Mouse (Mus musculus) spleen, adult 18-20 months (tissue): ENCODE data around the gene Sorbs1.
"Not testable (repeated sequence)": the region's sequence is repeated elsewhere in the genome, so short reads cannot be mapped to it uniquely, and the experiment has no call there.

Experiments
- DNase-seq, 2 experiments: peaks; one replicate each; pipeline ENCODE4 v3.0.0; 2022; ENCODE audit warnings: mixed read lengths in 2 of 2

The Sorbs1 gene

DNA sequence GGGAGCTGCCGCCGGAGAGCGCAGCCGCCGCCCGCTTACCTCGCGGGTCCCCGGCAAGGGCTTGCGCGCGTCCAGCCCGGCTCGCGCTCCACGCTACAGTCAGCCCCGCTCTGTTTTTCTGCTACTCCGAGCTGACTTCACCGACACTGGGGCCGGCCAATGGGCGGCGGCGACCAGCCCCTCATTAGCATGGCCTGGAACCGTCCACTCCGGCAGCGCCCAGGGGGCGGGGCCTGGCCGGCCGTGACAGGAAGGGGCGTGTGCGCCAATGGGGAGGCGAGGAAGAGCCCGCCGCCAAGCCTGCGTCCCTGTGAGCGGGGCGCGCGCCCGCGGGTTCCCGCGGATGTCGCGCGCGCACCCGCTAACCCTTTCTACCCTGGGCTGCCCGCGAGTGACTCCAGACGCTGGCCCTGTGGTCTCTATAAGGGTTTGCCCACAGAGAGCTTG, at the start of gene Sorbs1:
Gene Sorbs1, minus strand, starts transcription at position 148 of the 447 bp plus-strand sequence.
- DNase-seq = peak; percentile 93 to 95

DNA sequence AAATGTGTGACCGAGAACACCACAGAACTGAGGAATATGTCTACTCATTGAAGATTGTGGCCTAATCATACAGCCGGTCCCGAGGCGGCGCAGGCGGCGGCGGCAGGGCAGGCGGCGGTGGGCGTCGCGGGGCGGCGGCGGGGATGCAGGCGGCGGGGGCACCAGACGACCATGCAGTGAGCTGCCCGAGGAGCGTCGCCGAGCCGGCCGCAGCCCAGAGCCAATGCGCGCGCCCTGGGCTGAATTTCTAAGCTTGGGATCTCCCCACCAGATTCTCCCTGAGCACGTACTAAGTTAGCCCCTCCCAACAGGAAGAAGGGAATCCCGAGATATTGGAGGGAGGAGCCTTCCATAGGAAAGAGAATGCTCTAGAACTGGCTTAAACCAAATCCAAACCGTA, 47.9 kb upstream of the Sorbs1 start:
- not testable (repeated sequence) for DNase-seq

DNA sequence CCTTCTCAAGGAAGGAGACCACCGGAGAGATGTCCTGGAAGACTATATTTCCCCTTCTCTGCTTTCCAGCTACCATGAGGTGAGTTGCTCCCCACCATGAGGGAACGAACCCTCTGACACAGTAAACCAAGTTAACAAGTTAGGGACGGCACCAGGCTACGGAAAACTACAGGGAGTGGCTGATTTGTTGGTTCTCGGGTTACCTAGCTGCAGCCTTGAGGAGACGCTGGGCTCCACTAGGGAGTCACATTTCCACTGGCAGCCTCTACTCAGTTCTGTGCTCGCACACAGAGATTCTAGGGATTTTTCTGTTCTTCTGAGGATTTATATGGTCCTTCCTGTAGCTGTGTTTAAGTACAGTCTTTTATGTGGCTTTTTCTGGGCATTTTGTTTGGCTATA, 42.5 kb upstream of the Sorbs1 start:
- DNase-seq = no peak

DNA sequence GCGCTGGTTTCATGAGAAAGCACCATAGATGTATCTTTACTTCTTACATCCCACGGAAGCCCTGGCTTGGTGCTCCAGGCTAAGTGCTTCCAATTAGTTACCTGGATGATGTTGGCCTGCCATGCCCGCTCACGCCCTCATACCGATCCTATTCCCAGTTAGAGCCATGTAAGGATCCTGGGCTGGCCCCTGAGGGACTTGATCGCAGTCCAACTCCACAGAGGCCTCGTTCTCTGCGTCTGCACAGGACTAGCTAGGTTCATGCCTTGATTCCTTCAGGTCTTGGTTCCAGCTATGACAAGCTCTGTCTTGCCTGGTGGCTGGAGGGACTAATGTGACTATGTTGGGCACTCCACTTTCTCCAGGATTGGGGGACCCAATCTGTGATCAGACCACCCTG, 41.6 kb upstream of the Sorbs1 start:
- no peak for DNase-seq

DNA sequence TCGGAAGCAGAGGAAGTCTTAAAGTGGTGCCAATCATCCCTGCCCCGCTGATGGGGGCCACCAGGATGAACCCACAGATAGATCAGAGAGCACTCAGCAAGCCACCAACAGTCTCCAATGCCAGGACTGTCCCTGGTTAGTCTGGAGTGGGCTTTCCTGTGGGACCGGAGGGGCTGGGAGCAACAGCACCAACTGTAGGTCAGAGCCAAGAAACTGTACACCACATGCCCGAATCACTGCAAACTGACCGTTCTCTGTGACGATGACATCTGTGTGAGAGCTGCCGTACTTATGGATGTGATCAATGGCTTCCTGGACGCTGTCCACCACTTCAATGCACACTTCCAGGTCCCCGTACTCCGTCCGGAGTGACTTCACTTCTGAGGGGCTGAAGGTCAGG, 40.8 kb upstream of the Sorbs1 start:
- no peak for DNase-seq

DNA sequence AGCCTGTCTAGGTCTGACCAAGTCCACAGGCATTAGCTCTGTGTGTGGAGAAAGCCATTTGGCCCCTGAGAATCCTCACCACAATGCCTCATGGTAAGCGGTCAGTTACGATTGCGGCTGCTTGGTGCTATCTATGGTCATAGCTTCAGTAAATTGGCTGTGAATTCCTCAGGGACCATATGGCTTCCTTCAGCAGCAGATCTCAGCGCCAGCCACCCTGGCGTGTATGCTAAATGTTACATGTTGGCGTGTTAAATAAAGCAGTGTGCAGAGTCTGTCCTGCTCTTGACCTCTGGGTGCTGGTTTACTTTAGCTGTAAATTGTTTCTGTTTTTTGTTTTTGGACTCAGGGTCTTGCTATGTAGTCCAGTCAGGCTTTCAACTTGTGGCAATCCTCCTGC, 40.3 kb upstream of the Sorbs1 start:
- no peak for DNase-seq

DNA sequence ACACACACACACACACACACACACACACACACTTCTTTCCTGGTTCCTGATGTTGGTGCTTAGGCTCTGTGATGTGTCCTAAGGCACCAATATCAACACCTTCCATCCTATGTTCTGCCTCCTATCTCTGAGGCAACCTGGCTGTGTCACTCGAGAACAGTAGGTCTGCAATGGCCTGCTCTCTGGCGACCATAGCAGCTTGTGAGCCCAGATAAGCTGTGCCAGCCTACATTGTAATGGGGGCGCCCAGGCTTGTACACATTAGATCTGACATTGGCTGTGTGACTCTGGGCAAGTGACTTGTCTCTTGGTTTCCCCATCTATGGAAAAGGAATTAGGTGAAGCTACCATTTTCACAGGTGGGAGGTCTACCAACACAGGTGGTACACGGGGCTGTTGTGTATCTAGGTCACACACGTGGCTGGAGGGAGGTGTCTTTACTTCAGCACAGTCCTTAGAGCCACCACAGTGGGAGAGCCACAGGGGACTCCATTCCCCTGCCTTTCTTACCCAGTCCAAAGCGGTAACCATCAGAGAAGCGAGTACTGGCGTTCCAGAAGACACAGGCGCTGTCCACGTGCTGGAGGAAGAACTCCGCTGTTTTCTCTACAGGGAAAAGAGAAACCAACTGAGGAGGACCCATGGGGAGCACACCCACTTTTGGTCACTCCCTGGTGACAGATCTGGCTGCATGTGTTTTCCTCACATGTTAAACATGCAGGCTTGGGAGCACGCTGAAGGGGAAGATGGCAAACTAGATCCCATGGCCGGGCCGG, 39.6 kb upstream of the Sorbs1 start:
- DNase-seq = no peak

DNA sequence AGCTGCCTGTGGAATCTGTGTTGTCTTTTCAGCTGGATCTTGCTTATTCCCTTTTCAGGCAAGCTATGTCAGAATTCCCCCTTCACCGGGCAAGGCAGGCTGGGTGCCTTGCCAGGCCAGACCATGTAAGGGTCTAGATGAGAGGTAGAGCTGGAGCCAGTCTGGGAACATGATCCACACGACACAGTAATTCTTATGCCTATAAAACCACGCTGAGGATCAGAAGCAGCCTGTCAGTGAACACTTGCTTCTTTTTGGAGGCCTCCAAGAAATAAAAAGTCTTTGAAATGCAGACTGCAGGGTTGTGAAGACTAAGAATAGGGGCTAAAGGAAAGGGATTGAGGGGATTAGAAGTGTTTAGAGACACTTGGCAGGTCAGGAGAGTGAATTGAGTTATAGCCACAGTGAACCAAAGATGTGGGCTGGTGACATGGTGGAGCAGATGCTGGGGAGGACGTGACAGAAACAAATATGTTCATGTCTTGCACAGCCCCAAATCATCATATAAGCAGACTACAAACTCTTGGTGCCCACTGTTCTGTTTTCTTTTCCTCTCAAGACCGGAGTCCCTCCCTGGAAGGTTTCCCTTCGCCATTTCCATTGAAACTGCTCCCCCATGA, 36.0 kb upstream of the Sorbs1 start:
- DNase-seq = no peak

DNA sequence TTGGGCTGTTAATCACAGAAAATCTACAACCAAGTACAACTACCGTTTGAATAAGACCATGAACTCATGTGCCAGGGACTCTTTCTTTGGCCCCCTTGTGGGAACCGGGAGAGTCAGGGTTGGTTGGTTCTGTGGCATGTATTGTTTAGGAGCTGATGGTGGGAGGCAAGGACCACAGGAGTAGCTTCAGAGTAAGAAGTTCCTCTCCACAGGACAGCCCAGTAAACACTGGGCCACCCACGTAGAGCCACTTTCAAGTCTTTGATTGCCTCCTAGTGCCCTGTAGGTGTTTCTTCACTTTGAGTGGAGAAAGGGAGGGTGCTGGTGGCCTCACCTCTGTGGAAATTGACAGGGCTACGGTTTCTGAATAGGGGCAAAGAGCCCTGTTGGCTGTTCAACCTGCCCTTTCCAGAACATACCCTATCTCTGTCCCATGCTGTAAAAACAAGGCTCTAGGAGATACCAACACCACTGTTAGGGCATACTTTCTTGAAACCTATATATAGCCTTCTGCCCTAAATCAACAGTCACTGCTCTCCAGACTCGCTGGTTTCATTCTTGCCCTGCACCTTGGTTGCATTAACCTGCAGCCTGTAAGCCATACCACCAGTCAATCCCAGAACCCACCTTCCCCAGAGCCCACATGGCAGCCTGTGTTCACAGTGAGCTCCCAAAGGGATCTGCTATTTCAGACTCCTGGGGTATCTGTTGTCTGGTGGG, 35.4 kb upstream of the Sorbs1 start:
- no peak for DNase-seq

DNA sequence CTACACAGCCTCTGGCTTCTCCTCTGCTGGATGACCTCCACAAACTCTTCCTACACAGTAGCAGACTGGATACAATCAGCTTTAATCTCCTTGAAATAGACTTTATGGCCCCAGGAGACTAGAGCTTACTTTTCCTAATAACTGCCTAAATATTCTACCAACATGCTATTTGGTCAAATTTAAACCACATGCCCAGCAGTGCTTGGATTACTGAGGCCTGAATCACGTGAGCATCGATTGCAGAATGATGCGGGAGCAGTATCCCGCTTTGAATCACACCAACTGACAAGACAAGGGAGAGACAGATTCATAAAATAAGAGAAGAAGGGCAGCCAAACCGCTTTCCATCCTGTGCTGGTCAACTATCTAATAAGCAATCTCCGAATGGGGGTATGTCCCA, 34.8 kb upstream of the Sorbs1 start:
- no peak for DNase-seq

DNA sequence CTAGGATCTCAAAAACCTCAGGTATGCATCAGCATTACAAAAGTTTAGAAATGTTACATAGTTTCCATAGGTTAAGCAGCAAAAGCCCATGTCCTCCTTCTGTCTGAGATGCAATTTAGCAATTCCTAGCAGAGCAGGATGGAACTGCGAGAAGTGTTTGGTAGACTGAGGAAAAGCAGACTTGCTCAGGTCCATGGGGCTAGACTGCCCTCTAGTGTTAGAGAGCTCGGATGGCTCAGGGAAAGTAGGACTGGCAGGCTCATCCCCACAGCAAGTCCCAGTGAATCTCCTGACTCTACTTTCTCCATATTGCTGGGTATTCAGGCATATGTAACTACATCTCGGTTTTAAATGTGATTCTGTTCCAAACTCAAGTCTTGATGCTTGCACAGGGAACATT, 31.3 kb upstream of the Sorbs1 start:
- peak in 1 of 2 experiments; percentile 28 for DNase-seq

DNA sequence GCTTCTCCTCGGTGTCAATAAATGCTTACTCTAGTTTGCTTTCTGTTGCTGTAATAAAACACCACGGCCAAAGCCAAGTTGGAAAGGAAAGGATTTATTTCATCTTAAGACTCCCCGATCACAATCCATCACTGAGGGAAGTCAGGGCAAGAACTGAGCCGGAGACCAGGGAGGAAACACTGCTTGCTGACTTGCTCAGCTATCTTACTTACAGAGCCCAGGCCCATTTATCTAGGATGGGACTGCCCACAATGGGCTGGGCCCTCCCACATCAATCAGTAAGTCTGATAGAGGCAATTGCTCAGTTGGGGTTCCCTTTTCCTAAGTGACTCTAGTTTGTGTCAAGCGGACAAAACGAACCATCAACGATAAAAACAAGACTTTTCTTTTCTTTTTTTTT, 29.2 kb upstream of the Sorbs1 start:
- DNase-seq = no peak

DNA sequence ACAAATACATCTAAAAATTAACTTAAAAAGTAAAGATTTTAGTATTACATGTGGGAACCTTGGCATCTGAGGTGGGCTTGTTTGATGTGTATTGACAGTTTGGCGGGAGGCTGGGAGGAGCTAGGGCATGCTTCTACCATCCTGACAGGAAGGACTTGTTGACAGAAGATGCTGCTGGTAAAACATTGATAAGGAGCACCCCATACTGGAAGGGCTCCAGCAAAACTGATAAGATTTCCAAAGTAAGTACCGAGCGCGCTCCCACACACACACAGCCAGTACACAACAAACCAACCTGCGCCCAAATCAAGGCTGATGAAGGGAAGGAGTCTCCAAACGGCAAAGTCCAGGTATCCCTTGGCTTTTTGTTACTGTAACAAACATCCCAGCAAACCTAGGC, 22.9 kb upstream of the Sorbs1 start:
- DNase-seq = no peak

DNA sequence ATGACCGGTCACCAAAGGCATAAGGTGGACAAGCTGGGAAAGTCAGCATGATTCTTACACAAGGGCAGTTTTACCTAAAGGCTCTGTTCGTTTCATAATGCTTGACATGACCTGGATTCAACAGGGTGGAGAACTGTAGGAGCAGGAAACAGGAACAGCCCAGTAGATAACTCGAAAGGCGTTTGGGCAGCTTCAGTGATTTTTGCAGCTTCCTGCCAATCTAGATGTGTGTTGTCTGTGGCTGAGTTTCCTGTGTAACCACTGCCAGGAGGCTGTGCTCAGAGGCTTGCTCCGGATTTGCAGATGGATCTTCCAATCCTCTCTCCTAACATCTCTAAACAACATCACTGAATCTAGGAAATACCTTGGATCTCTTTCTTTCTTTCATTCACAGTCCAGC, 18.9 kb upstream of the Sorbs1 start:
- no peak for DNase-seq

DNA sequence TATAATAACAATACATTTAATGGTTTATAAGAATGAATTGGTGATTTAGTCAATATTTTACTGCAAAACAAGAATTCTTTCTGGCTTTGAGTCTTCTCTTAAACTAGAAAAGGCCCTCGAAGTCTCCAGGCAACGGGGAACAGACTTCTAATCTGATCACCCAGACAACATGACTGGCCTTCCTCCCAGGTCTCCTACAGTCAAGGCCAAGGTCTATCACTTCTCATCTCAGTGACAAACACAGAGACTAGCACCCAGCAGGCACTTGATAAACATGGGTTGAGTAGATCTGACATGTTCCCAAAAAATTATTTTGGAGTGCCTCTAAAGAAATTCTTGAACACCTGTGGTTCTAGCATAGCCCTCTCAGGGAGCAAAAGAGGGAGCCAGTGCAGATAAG, 16.7 kb upstream of the Sorbs1 start:
- DNase-seq = no peak

DNA sequence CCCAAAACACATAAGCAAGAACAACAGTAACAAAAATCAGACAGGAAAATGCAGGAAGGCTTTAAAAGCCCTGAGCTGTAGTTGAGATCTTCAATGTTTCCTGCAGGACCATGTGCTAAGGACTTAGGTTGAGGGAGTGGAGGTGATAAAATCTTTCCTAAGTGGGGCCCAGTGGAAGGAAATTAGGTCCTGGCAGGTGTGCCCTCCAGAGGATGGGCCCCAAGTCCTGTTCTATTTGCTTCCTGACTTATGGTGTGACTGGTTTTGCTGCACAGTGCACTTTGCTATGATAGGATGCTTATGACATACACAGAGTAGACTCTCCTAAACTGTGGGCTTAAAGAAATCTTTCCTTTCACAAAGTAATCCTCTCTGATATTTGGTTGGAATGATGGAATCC, 14.7 kb upstream of the Sorbs1 start:
- DNase-seq = no peak

DNA sequence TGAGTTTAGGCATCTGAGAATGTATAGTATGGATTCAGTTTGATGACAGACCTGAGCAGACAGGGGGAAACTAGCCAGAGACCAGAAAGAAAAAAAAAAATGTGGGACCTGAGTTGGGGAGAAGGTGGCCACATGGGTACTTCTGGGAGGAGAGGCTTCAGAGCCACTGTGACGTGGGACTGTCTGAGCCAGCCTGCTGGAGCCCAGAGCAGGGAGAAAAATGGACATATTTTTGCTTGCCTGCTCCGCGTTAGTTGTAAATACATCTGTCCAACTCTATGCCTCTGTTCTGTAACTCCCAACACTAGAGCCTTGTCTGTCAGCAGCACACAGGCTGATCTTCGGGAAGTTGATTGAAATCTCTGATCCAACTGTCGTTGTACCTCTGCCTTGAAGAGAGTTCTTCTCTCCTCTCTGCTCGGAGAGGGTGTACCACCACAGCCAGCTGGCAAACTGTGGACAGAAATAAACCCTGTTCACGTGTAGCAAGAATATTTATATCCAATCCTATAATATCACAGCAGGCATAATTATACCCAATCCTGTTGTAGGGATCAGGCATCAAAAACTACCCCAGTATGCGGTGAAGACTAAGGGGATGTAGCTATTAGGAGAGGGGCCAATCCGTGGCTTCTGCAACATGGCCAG, 12.9 kb upstream of the Sorbs1 start:
- DNase-seq = no peak

DNA sequence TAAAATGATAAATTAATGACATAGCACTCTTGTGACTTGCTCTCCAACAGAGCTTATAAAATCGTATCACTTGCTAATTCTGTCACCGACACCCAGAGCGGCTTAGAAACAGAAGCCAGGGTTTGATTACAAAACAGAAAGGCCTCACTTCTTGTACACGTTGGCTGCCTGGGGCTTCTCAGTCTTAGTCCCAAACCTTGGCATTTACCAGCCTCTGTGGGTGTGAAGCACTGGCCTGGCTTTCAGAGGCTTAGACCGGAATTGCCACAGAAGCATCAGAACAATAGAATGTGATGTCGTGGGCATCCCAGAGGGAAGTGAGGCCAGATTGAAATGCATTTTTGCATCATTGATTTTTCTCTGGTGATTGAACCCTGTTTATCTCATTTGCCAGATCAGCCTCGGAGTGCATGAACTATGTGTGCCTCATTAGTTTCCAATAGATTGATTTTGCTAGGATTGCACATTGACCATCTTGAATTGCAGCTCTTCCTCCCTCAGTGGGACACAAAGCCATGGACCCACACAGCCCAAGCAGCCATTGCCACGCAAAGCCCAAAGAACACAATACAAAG, 9.9 kb upstream of the Sorbs1 start:
- DNase-seq = no peak

DNA sequence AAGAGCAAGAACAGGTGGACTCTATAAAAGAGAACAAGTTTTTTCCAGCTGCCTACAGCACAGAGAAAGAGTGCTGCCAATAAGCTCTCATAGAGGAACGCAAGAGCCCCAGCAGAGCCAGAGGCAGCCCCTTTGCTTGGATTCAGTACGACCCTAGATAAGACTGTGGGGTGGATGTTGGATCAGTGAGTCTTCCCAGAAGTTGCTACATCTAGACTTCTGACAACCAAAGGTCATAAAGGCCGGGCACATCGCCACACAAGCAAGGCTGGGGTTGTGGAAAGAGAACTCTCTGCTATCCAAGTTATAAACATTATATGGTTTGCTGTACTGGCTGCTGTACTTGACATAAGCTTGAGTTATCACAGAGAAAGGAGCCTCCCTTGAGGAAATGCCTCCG, 6.8 kb upstream of the Sorbs1 start:
- DNase-seq = no peak

DNA sequence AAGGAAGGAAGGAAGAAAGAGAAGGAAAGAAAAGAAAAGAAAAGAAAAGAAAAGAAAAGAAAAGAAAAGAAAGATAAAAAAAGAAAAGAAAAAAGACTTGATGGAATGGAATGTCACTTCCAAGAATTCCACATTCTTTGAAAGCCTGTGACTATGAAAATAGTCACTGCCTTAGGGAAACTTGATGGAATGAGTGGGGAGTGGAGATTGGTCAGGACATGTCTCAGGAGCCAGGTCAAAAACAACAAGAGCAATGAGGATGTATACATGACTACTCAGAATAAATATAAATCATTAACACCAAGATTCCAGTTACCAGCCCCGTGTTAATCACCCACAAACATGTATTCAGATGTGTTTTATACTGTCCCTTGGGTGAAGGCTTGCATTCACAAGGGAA, 5.1 kb upstream of the Sorbs1 start:
- DNase-seq = no peak

DNA sequence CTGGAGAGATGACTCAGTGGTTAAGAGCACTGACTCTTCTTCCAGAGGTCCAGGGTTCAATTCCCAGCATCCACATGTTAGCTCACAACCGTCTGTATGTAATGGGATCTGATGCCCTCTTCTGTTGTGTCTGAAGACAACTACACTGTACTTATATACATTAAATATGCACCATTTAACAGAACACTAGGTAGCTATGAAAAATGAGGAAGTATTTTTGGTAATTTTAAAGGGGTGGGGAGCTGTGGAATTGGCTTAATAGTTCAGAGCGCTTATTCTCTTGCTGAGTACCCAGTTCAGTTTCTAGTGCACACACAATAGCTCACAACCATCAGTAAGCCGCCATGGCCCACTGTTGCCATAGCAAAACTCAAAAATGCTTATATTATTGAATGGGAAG, 2.0 kb upstream of the Sorbs1 start:
- DNase-seq = no peak

DNA sequence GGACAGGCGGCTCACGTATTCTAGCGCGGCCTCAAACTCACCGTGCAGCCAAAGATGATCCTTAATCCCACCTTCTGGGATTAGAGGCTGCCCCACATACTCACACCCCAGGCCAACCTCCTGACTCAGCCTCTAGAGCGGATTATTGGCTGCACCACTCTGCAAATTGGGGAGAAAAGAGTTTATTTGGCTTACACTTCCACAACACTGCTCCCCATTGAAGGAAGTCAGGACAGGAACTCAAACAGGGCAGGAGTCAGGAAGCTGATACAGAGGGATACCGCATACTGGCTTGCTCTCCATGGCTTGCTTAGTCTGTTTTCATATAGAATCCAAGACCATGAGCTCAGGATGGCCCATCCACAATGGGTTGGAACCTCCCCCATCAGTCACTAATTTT, 797 bp upstream of the Sorbs1 start:
- DNase-seq = no peak
